7 mouse cellular contexts compared by ENCODE assay signal in the genomic region with DNA sequence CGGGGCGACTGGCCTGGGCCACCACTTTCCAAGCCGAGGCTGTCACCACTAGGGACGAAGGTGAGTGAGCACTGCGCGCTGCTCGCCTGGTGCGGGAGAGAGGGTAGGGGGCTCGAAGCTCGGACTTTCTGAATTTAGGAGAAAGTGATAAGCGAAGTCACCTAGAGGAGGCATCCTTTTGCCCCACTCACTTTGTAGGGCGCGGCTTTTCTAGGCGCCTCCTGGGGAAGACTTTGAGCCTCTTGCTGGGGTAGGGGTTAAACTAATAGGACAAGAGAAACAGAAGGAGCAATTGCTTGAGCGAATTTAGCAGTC. TPM values are rescaled to one million over a fixed set of nuclear protein-coding genes. Genes with fewer than 3 reads are reported as not detected.
A peak's percentile ranks its signal among the peaks of the same experiment; 100 is the strongest.
DNase-seq lines count a peak whose midpoint lies in the region; ATAC-seq lines count a peak whose summit lies in the region.

No protein-coding gene starts in this region.

- H3K27ac ChIP-seq in lung, embryonic 15.5 days, result no peak overlapping the region
- H3K27ac ChIP-seq in forebrain, embryonic 16.5 days (ENCODE audit: low read length), result no peak overlapping the region
- no peak overlapping the region for H3K27ac ChIP-seq in liver, embryonic 13.5 days
- no peak overlapping the region for H3K27ac ChIP-seq in stomach, embryonic 16.5 days (ENCODE audit: low read length)

- peaks cover 7% of the 10 kb centered on the region for H3K4me1 ChIP-seq in lung, embryonic 15.5 days
- H3K4me1 ChIP-seq in forebrain, embryonic 16.5 days (replicated peaks; ENCODE audit: control insufficient read depth, insufficient read depth, low read length), result peaks cover 13% of the 10 kb centered on the region
- H3K4me1 ChIP-seq in liver, embryonic 13.5 days (replicated peaks), result no peaks in the 10 kb centered on the region
- H3K4me1 ChIP-seq in stomach, embryonic 16.5 days (ENCODE audit: control insufficient read depth, insufficient read depth, low read length), result peaks cover 9% of the 10 kb centered on the region; the same call in 1 of the 2 replicates

- WGBS in lung, embryonic 15.5 days, result under 1% methylated on average over 15 of the region's 15 CpGs
- WGBS in forebrain, embryonic 16.5 days, result 0% methylated on average over 15 of the region's 15 CpGs
- WGBS in liver, embryonic 13.5 days (ENCODE audit: insufficient replicate concordance), result 1% methylated on average over 15 of the region's 15 CpGs
- under 1% methylated on average over 15 of the region's 15 CpGs for WGBS in stomach, embryonic 16.5 days

- peak overlapping the region; percentile 54 for H3K4me3 ChIP-seq in lung, embryonic 15.5 days
- peak overlapping the region; percentile 82 for H3K4me3 ChIP-seq in forebrain, embryonic 16.5 days (replicated peaks; ENCODE audit: low read length)
- peak overlapping the region; percentile 46 for H3K4me3 ChIP-seq in liver, embryonic 13.5 days (replicated peaks)
- peak overlapping the region; percentile 65 for H3K4me3 ChIP-seq in stomach, embryonic 16.5 days (replicated peaks; ENCODE audit: low read length)

- ATAC-seq in lung, embryonic 15.5 days (ENCODE audit: borderline replicate concordance, extremely low read depth, low FRiP score, low TSS enrichment), result no peak
- ATAC-seq in forebrain, embryonic 16.5 days, result no peak
- no peak for ATAC-seq in liver, embryonic 13.5 days (ENCODE audit: low read depth)
- no peak for ATAC-seq in stomach, embryonic 16.5 days (ENCODE audit: insufficient read depth, low FRiP score)

- no peaks in the 10 kb centered on the region for H3K36me3 ChIP-seq in lung, embryonic 15.5 days
- H3K36me3 ChIP-seq in forebrain, embryonic 16.5 days (ENCODE audit: control insufficient read depth, insufficient read depth), result no peaks in the 10 kb centered on the region
- no peaks in the 10 kb centered on the region for H3K36me3 ChIP-seq in liver, embryonic 13.5 days
- H3K36me3 ChIP-seq in stomach, embryonic 16.5 days (ENCODE audit: control insufficient read depth, insufficient read depth, low read length), result no peaks in the 10 kb centered on the region

- H3K27me3 ChIP-seq in lung, embryonic 15.5 days, result peaks cover 45% of the 10 kb centered on the region
- 0 out of 2 replicates have a peak, but pooled peaks cover 2% of the 10 kb centered on the region for H3K27me3 ChIP-seq in forebrain, embryonic 16.5 days (replicated peaks; ENCODE audit: control insufficient read depth, insufficient read depth, low read length)
- H3K27me3 ChIP-seq in liver, embryonic 13.5 days, result peaks cover 40% of the 10 kb centered on the region
- peaks cover 24% of the 10 kb centered on the region for H3K27me3 ChIP-seq in stomach, embryonic 16.5 days (ENCODE audit: control insufficient read depth, insufficient read depth, low read length)

- H3K9me3 ChIP-seq in lung, embryonic 15.5 days, result no peaks in the 10 kb centered on the region
- no peaks in the 10 kb centered on the region for H3K9me3 ChIP-seq in forebrain, embryonic 16.5 days (ENCODE audit: control insufficient read depth, low read length)
- no peaks in the 10 kb centered on the region for H3K9me3 ChIP-seq in liver, embryonic 13.5 days (replicated peaks)
- no peaks in the 10 kb centered on the region for H3K9me3 ChIP-seq in stomach, embryonic 16.5 days (replicated peaks; ENCODE audit: control insufficient read depth, low read length)

- H3K9ac ChIP-seq in lung, embryonic 15.5 days, result no peak overlapping the region
- H3K9ac ChIP-seq in forebrain, embryonic 16.5 days (replicated peaks; ENCODE audit: low read depth, low read length), result peak overlapping the region; percentile 74
- H3K9ac ChIP-seq in liver, embryonic 13.5 days, result no peak overlapping the region
- H3K9ac ChIP-seq in stomach, embryonic 16.5 days (ENCODE audit: low read length), result peak overlapping the region; percentile 67

- DNase-seq in lung, postnatal 14 days, result no peak
- no peak for DNase-seq in liver, embryonic 13.5 days
- DNase-seq in adrenal gland, adult 8-10 months, result no peak
- DNase-seq in T-cell, adult 2 months (ENCODE audit: low spot score), result no peak

- H3K4me2 ChIP-seq in lung, embryonic 15.5 days, result peak overlapping the region; percentile 99
- peak overlapping the region; percentile 90 for H3K4me2 ChIP-seq in forebrain, embryonic 16.5 days (ENCODE audit: low read length)
- peak overlapping the region; percentile 64 for H3K4me2 ChIP-seq in liver, embryonic 13.5 days
- peak overlapping the region; percentile 98 for H3K4me2 ChIP-seq in stomach, embryonic 16.5 days (ENCODE audit: low read depth, low read length)

RNA-seq across cellular contexts. Expression of gene Hs3st5, which starts 0.9 kb away (rescaled TPM):
- 0.34 and 0.46 TPM in 2 replicates for polyA plus RNA-seq in lung, embryonic 15.5 days (2015; fragmentation: Nextera tagmentation; extraction: Ambion mirVana)
- 9.0 and 10.7 TPM in 2 replicates for polyA plus RNA-seq in forebrain, embryonic 16.5 days (2015; fragmentation: Nextera tagmentation; extraction: Ambion mirVana)
- 0.05 and 0.06 TPM in 2 replicates for polyA plus RNA-seq in liver, embryonic 13.5 days (2015; fragmentation: Nextera tagmentation; extraction: Ambion mirVana)
- polyA plus RNA-seq in stomach, embryonic 16.5 days (2015; fragmentation: Nextera tagmentation; extraction: Ambion mirVana), result 1.4 and 2.1 TPM in 2 replicates
- 1 to 10 TPM in 3 of 4 experiments, under 1 TPM in 1; 0.81 to 1.5 (median 1.1) TPM for total RNA-seq in adrenal gland, adult 8-10 months (2022)

Comparison
In these comparisons a context has a peak if more than half of its experiments do, and no peak if none do; other contexts are left out.
1. H3K9ac ChIP-seq: peak in forebrain, embryonic 16.5 days (single experiment) and stomach, embryonic 16.5 days (single experiment); none in lung, embryonic 15.5 days (single experiment) and liver, embryonic 13.5 days (single experiment).
2. Peak in every context shown above with its lines, with median percentiles within 50 percentile points of each other: H3K4me2 ChIP-seq and H3K4me3 ChIP-seq.